Mouse (Mus musculus): Measurements from ENCODE around the gene 1110051M20Rik. TPM values are rescaled to one million over a fixed set of nuclear protein-coding genes. Genes with fewer than 3 reads are reported as not detected.

The 1110051M20Rik gene
- polyA plus RNA-seq, 1 experiment, result 10.3 TPM

- no peak overlapping the region for H3K4me3 ChIP-seq (ENCODE audit: control insufficient read depth, insufficient read depth, low read length)
- H3K27me3 ChIP-seq (ENCODE audit: control insufficient read depth, insufficient read depth, low read length), result no peaks in the 10 kb centered on the region
- H3K36me3 ChIP-seq (ENCODE audit: control insufficient read depth, insufficient read depth, low read length), result no peaks in the 10 kb centered on the region
- no peak for DNase-seq
- no peaks in the 10 kb centered on the region for H3K4me1 ChIP-seq (replicated peaks; ENCODE audit: control insufficient read depth, insufficient read depth, low read length)
- no peak overlapping the region for H3K27ac ChIP-seq (ENCODE audit: control insufficient read depth, insufficient read depth, low read length)
- WGBS, result 95% methylated on average over 2 of the region's 2 CpGs
- no peak for TF ChIP-seq CTCF (IDR thresholded peaks at IDR 0.05; ENCODE audit: borderline replicate concordance, control insufficient read depth, extremely low read depth, insufficient read depth, low read length, poor library complexity)
- TF ChIP-seq POLR2A (IDR thresholded peaks at IDR 0.05; ENCODE audit: control insufficient read depth, extremely low read depth, insufficient read depth, low read length, poor library complexity), result no peak
These were observed 143.7 kb downstream of the 1110051M20Rik start for GRCm38 (mm10) chr2:91300784-91301183.

- 88% methylated on average over 3 of the region's 3 CpGs for WGBS
- no peak for TF ChIP-seq CTCF (IDR thresholded peaks at IDR 0.05; ENCODE audit: borderline replicate concordance, control insufficient read depth, extremely low read depth, insufficient read depth, low read length, poor library complexity)
- no peak for TF ChIP-seq POLR2A (IDR thresholded peaks at IDR 0.05; ENCODE audit: control insufficient read depth, extremely low read depth, insufficient read depth, low read length, poor library complexity)
- H3K27me3 ChIP-seq (ENCODE audit: control insufficient read depth, insufficient read depth, low read length), result no peaks in the 10 kb centered on the region
- H3K4me3 ChIP-seq (ENCODE audit: control insufficient read depth, insufficient read depth, low read length), result no peak overlapping the region
- no peaks in the 10 kb centered on the region for H3K36me3 ChIP-seq (ENCODE audit: control insufficient read depth, insufficient read depth, low read length)
- H3K4me1 ChIP-seq (replicated peaks; ENCODE audit: control insufficient read depth, insufficient read depth, low read length), result no peaks in the 10 kb centered on the region
- H3K27ac ChIP-seq (ENCODE audit: control insufficient read depth, insufficient read depth, low read length), result no peak overlapping the region
- no peak for DNase-seq
These were observed 145.3 kb downstream of the 1110051M20Rik start for GRCm38 (mm10) chr2:91299156-91299555.

- Histone ChIP-seq H3K36me3 (ENCODE audit: control insufficient read depth, insufficient read depth, low read length) (no peaks in the 10 kb centered on the region), H3K27ac (ENCODE audit: control insufficient read depth, insufficient read depth, low read length) (no peak overlapping the region), H3K4me1 (replicated peaks; ENCODE audit: control insufficient read depth, insufficient read depth, low read length) (0 out of 2 replicates have a peak, but pooled peaks cover 3% of the 10 kb centered on the region), H3K27me3 (ENCODE audit: control insufficient read depth, insufficient read depth, low read length) (no peaks in the 10 kb centered on the region), H3K4me3 (ENCODE audit: control insufficient read depth, insufficient read depth, low read length) (no peak overlapping the region)
- WGBS, result 98% methylated on average over 5 of the region's 5 CpGs
- no peak for DNase-seq
- TF ChIP-seq POLR2A (IDR thresholded peaks at IDR 0.05; ENCODE audit: control insufficient read depth, extremely low read depth, insufficient read depth, low read length, poor library complexity) (no peak), CTCF (IDR thresholded peaks at IDR 0.05; ENCODE audit: borderline replicate concordance, control insufficient read depth, extremely low read depth, insufficient read depth, low read length, poor library complexity) (no peak)
These were observed 148.6 kb downstream of the 1110051M20Rik start for GRCm38 (mm10) chr2:91295895-91296294.

GRCm38 (mm10) chr2:91294226-91294625 is 150.3 kb downstream of the 1110051M20Rik start:
- H3K4me1 ChIP-seq (replicated peaks; ENCODE audit: control insufficient read depth, insufficient read depth, low read length), result 0 out of 2 replicates have a peak, but pooled peaks cover 3% of the 10 kb centered on the region
- H3K27me3 ChIP-seq (ENCODE audit: control insufficient read depth, insufficient read depth, low read length), result no peaks in the 10 kb centered on the region
- TF ChIP-seq POLR2A (IDR thresholded peaks at IDR 0.05; ENCODE audit: control insufficient read depth, extremely low read depth, insufficient read depth, low read length, poor library complexity) (no peak), CTCF (IDR thresholded peaks at IDR 0.05; ENCODE audit: borderline replicate concordance, control insufficient read depth, extremely low read depth, insufficient read depth, low read length, poor library complexity) (no peak)
- 92% methylated on average over 3 of the region's 3 CpGs for WGBS
- H3K27ac ChIP-seq (ENCODE audit: control insufficient read depth, insufficient read depth, low read length), result no peak overlapping the region
- no peak for DNase-seq
- H3K4me3 ChIP-seq (ENCODE audit: control insufficient read depth, insufficient read depth, low read length), result no peak overlapping the region
- no peaks in the 10 kb centered on the region for H3K36me3 ChIP-seq (ENCODE audit: control insufficient read depth, insufficient read depth, low read length)

- TF ChIP-seq CTCF (IDR thresholded peaks at IDR 0.05; ENCODE audit: borderline replicate concordance, control insufficient read depth, extremely low read depth, insufficient read depth, low read length, poor library complexity) (no peak), POLR2A (IDR thresholded peaks at IDR 0.05; ENCODE audit: control insufficient read depth, extremely low read depth, insufficient read depth, low read length, poor library complexity) (no peak)
- H3K27ac ChIP-seq (ENCODE audit: control insufficient read depth, insufficient read depth, low read length), result no peak overlapping the region
- 92% methylated on average over 12 of the region's 12 CpGs for WGBS
- H3K36me3 ChIP-seq (ENCODE audit: control insufficient read depth, insufficient read depth, low read length), result no peaks in the 10 kb centered on the region
- no peak overlapping the region for H3K4me3 ChIP-seq (ENCODE audit: control insufficient read depth, insufficient read depth, low read length)
- DNase-seq, result no peak
- 0 out of 2 replicates have a peak, but pooled peaks cover 3% of the 10 kb centered on the region for H3K4me1 ChIP-seq (replicated peaks; ENCODE audit: control insufficient read depth, insufficient read depth, low read length)
- no peaks in the 10 kb centered on the region for H3K27me3 ChIP-seq (ENCODE audit: control insufficient read depth, insufficient read depth, low read length)
These were observed 153.1 kb downstream of the 1110051M20Rik start for GRCm38 (mm10) chr2:91291197-91292007.

GRCm38 (mm10) chr2:91287563-91287962 is 156.9 kb downstream of the 1110051M20Rik start:
- Histone ChIP-seq H3K27me3 (ENCODE audit: control insufficient read depth, insufficient read depth, low read length) (no peaks in the 10 kb centered on the region), H3K4me1 (replicated peaks; ENCODE audit: control insufficient read depth, insufficient read depth, low read length) (0 out of 2 replicates have a peak, but pooled peaks cover 3% of the 10 kb centered on the region), H3K4me3 (ENCODE audit: control insufficient read depth, insufficient read depth, low read length) (no peak overlapping the region), H3K36me3 (ENCODE audit: control insufficient read depth, insufficient read depth, low read length) (no peaks in the 10 kb centered on the region), H3K27ac (ENCODE audit: control insufficient read depth, insufficient read depth, low read length) (no peak overlapping the region)
- WGBS, result 94% methylated on average over 6 of the region's 6 CpGs
- TF ChIP-seq CTCF (IDR thresholded peaks at IDR 0.05; ENCODE audit: borderline replicate concordance, control insufficient read depth, extremely low read depth, insufficient read depth, low read length, poor library complexity) (no peak), POLR2A (IDR thresholded peaks at IDR 0.05; ENCODE audit: control insufficient read depth, extremely low read depth, insufficient read depth, low read length, poor library complexity) (no peak)
- no peak for DNase-seq
